Mouse (Mus musculus) kidney, adult 2 months (tissue): ENCODE measurements at regions not wholly inside any gene's neighbourhood (a gene's known extent, or its start where the extent isn't known, plus 50 kb on each side); places are given as distances from the start of the nearest gene placed in this dataset.

Experiments
- DNase-seq: peaks from one replicate; pipeline ENCODE4 v3.0.0; 2021
- H3K27ac ChIP-seq: fragments of 200-500 bp; 2 replicates; pipeline ENCODE4 v1.5.1; 2012; ENCODE audit warnings: low read depth, low read length, control low read depth, inconsistent platforms; ENCODE audit not compliant: insufficient read depth
- H3K27me3 ChIP-seq: fragments of 200-500 bp; replicated peaks from 2 replicates; pipeline ENCODE4 v1.6.1; 2012; ENCODE audit warnings: mild to moderate bottlenecking, moderate library complexity, low read length, inconsistent platforms; ENCODE audit not compliant: control insufficient read depth, insufficient read depth
- H3K36me3 ChIP-seq: fragments of 200-500 bp; 2 replicates; pipeline ENCODE4 v1.6.1; 2012; ENCODE audit warnings: mild to moderate bottlenecking, moderate library complexity, low read length, inconsistent platforms; ENCODE audit not compliant: control insufficient read depth, insufficient read depth
- H3K4me1 ChIP-seq: fragments of 200-500 bp; 2 replicates; pipeline ENCODE4 v1.6.1; 2011; ENCODE audit warnings: low read length; ENCODE audit not compliant: control insufficient read depth, insufficient read depth
- H3K4me3 ChIP-seq: fragments of 200-500 bp; 2 replicates; pipeline ENCODE4 v1.5.1; 2011; ENCODE audit warnings: mild to moderate bottlenecking, low read depth, low read length, control low read depth; ENCODE audit not compliant: insufficient read depth
- CTCF ChIP-seq: fragments of 200-500 bp; conservative IDR thresholded peaks from 2 replicates; pipeline ENCODE4 v1.5.1; 2011; ENCODE audit warnings: low read depth, mild to moderate bottlenecking, control low read depth, low read length, moderate library complexity, mixed read lengths; ENCODE audit not compliant: insufficient read depth, insufficient read length
- POLR2A ChIP-seq: fragments of 200-500 bp; IDR thresholded peaks from one replicate; pipeline ENCODE4 v1.6.1; 2011; ENCODE audit warnings: low read depth, low read length, control low read depth
- WGBS: fragments of 180-500 bp; shearing (Covaris S2); methylation state at CpG from one replicate; pipeline ENCODE4 v1.1.7; 2018; 5-methylcytosine and 5-hydroxymethylcytosine counted together

GRCm38 (mm10) chr12:107609986-107610385 is 121.6 kb downstream of the 3110018I06Rik start:
- Histone ChIP-seq H3K36me3 (no peaks in the 10 kb centered on the region), H3K27ac (no peak overlapping the region), H3K27me3 (no peaks in the 10 kb centered on the region), H3K4me3 (no peak overlapping the region), H3K4me1 (no peaks in the 10 kb centered on the region)
- no peak for DNase-seq
- 33% methylated on average over 4 of the region's 4 CpGs for WGBS
- TF ChIP-seq POLR2A (no peak), CTCF (no peak)

- Histone ChIP-seq H3K27me3 (no peaks in the 10 kb centered on the region), H3K4me3 (no peak overlapping the region), H3K4me1 (no peaks in the 10 kb centered on the region), H3K27ac (no peak overlapping the region), H3K36me3 (no peaks in the 10 kb centered on the region)
- TF ChIP-seq POLR2A (no peak), CTCF (no peak)
- 55% methylated on average over 16 of the region's 16 CpGs for WGBS
- no peak for DNase-seq
Measured at GRCm38 (mm10) chr12:107617212-107617994, 129.0 kb downstream of the 3110018I06Rik start.

- Histone ChIP-seq H3K27ac (no peak overlapping the region), H3K27me3 (no peaks in the 10 kb centered on the region), H3K36me3 (no peaks in the 10 kb centered on the region), H3K4me3 (no peak overlapping the region), H3K4me1 (no peaks in the 10 kb centered on the region)
- no peak for TF ChIP-seq CTCF
- WGBS = 41% methylated on average over 3 of the region's 3 CpGs
- DNase-seq = no peak
Measured at GRCm38 (mm10) chr12:107624446-107624845, 136.0 kb downstream of the 3110018I06Rik start.

- H3K27ac ChIP-seq = no peak overlapping the region
- no peaks in the 10 kb centered on the region for H3K36me3 ChIP-seq
- no peaks in the 10 kb centered on the region for H3K4me1 ChIP-seq
- H3K27me3 ChIP-seq = no peaks in the 10 kb centered on the region
- 44% methylated on average over 9 of the region's 9 CpGs for WGBS
- no peak overlapping the region for H3K4me3 ChIP-seq
- TF ChIP-seq POLR2A (no peak), CTCF (no peak)
- no peak for DNase-seq
Measured at GRCm38 (mm10) chr12:107648008-107648407, 159.6 kb downstream of the 3110018I06Rik start.

GRCm38 (mm10) chr12:107652126-107652728 is 163.8 kb downstream of the 3110018I06Rik start:
- TF ChIP-seq CTCF (no peak), POLR2A (no peak)
- H3K36me3 ChIP-seq = no peaks in the 10 kb centered on the region
- WGBS = 45% methylated on average over 3 of the region's 3 CpGs
- H3K27ac ChIP-seq = no peak overlapping the region
- no peaks in the 10 kb centered on the region for H3K27me3 ChIP-seq
- H3K4me1 ChIP-seq = no peaks in the 10 kb centered on the region
- H3K4me3 ChIP-seq = no peak overlapping the region
- no peak for DNase-seq

GRCm38 (mm10) chr12:107653131-107653530 is 164.7 kb downstream of the 3110018I06Rik start:
- no peaks in the 10 kb centered on the region for H3K27me3 ChIP-seq
- no peak overlapping the region for H3K4me3 ChIP-seq
- H3K27ac ChIP-seq = no peak overlapping the region
- H3K36me3 ChIP-seq = no peaks in the 10 kb centered on the region
- TF ChIP-seq CTCF (no peak), POLR2A (no peak)
- DNase-seq = no peak
- H3K4me1 ChIP-seq = no peaks in the 10 kb centered on the region
- WGBS = 25% methylated on average over 7 of the region's 7 CpGs

- no peaks in the 10 kb centered on the region for H3K27me3 ChIP-seq
- no peak overlapping the region for H3K4me3 ChIP-seq
- TF ChIP-seq CTCF (no peak), POLR2A (no peak)
- no peak for DNase-seq
- H3K36me3 ChIP-seq = no peaks in the 10 kb centered on the region
- 86% methylated on average over 5 of the region's 5 CpGs for WGBS
- no peaks in the 10 kb centered on the region for H3K4me1 ChIP-seq
- H3K27ac ChIP-seq = no peak overlapping the region
Measured at GRCm38 (mm10) chr12:107656846-107657245, 168.4 kb downstream of the 3110018I06Rik start.

GRCm38 (mm10) chr12:107658241-107658640 is 169.8 kb downstream of the 3110018I06Rik start:
- H3K27me3 ChIP-seq = no peaks in the 10 kb centered on the region
- WGBS = 82% methylated on average over 12 of the region's 12 CpGs
- DNase-seq = no peak
- H3K4me1 ChIP-seq = no peaks in the 10 kb centered on the region
- no peak overlapping the region for H3K4me3 ChIP-seq
- no peaks in the 10 kb centered on the region for H3K36me3 ChIP-seq
- TF ChIP-seq CTCF (no peak), POLR2A (no peak)
- H3K27ac ChIP-seq = no peak overlapping the region
